Mouse (Mus musculus): ENCODE measurements around the gene Thrsp.

Thrsp gene

DNA sequence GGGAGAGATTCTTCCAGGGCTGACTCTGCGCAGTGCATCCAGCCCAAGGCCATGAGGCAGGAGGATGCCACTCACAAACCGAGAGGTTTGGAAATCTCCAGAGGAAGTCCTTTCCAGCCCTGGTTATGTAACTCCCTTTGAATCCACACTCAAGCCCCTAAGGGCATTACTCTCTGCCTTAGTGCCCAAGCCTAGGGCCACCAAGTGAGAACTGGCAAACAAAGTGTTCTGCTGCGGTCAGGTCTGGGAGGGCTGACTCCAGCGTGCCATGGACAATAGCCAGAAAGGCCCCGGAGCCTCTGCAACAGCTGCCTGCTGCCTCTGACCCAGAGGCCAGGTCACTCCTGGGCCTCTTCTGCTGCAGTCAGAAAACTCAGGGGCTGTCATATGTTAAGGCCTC, 1.2 kb upstream of the Thrsp start:
- no peak for DNase-seq (ENCODE audit: low spot score in 2 of 2)

DNA sequence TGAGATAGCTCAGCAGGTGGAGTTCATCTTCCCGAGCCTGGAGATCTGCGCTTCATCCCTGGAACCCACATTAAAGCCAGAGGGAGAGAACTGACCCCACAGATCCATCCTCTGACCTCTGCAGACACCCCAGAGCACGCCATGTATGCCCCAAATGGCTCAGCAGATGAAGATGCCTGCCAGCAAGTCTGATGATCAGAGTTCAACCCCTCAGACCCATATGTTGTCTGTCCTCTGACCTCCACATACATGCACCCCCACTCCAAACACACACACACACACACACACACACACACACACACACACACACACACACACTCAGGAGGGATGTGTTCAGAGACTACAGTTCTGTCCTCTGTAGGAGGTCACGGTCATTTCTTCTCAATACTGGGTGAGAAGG, 1.1 kb downstream of the Thrsp start:
- DNase-seq (ENCODE audit: low spot score in 2 of 2), result no peak

DNA sequence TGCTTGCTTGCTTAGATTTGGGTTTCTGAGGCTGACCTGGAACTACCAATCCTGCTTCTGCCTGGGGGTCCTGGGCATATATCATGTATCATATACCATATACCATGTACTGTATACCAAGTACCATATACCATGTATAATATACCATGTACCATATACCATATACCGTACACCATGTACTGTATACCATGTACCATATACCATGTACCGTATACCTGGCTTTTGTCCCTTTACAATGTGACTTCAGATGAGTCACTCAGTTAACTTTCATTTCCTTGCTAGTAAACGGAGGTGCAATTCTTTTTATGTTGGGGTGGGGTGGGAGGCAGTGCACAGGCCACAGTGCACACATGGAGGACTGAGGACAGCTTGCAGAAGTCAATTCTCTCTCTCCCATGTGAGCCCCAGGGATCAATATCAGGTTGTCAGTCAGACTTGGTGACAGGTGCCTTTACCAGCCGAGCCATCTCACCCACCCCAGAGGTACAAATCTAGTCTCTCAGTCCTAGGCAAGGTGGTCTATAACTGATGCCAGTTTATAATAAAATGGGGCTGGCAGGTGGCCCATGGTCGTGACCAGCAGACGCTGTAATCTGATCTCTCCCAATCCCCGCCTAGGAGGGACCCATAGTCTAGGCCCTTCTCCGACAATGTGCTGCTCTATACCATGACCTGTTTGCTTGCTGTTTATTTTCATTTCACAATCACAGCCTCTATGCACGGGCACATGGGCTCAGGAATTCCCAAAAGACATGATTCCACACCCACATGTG, 2.4 kb downstream of the Thrsp start:
- no peak for DNase-seq (ENCODE audit: low spot score in 2 of 2)

DNA sequence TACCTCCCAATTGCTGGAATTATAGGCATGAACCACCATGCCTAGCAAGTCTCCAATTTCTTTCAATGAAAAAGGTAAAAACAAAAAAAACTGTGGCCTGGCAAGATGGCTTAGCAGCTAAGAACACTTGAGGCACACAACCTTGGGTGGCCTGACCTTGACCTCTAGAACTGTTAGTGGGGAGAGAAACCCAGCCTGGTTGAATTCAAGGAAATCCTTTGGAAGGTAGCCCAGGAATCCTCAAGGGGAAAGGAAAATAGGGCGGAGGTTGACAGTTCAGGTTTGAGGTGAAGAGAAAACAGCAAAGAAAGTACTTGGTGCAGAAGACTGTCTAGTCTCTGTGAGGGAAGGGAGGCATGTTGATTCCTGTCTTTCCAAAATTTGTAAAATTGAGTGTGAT, 3.1 kb downstream of the Thrsp start:
- no peak for DNase-seq (ENCODE audit: low spot score in 2 of 2)

GRCm38 (mm10) chr7:97413981-97414380, 3.5 kb downstream of the Thrsp start:
- no peak for DNase-seq (ENCODE audit: low spot score in 2 of 2)

GRCm38 (mm10) chr7:97411575-97411974, 6.0 kb downstream of the Thrsp start:
- no peak for DNase-seq (ENCODE audit: low spot score in 2 of 2)

- no peak for DNase-seq (ENCODE audit: low spot score in 2 of 2)
Observed at GRCm38 (mm10) chr7:97411106-97411505, 6.4 kb downstream of the Thrsp start.

DNA sequence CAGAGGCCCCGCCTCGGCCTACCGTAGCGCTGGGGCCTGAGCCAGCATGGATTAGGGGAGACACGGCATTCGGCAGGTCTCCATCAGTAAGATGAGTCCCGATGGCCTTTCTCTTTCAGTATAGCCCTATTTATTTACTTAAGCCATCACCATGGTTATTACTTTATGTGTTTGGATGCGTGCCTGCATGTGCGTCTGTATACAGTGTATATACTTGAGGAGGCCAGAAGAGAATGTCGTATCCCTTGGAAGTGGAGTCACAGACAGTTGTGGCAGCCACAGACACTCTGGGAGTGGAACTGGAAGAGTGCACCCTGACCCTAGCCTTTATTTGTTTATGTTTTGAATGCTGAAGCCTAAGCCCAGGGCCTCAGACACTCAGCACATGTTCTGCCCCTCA, 10.4 kb downstream of the Thrsp start:
- DNase-seq (ENCODE audit: low spot score in 2 of 2), result no peak

DNA sequence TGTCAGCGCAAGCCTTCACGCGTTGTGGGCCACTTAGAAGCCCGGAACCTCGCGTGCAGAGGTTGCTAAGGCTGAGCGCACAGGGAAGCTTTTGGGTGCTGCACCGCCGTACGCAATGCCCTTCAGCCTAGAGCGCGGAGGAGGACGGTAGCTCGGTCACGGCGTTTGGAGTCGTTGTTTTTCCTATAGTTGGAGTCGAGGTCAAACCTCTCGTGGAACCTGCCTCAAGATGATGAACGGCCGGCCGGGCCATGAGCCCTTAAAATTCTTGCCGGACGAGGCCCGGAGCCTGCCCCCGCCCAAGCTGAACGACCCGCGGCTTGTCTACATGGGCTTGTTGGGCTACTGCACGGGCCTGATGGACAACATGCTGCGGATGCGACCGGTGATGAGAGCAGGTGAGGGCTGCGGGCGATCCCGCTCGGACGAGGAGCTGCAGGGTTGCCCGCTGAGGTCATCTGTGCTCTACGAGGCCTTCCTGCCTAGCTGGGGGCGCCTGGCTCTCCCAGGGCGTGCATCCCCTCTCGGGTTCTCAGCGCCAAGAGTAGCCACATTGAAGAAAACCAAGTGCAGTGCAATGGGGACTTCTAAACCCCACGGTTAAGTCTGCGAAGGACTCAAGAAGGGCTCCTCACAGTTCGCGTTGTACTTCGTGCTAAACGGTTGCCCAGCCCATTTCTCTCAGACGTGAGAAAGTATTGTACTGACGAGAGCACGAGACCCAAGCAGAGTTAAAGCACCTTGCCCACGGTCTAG, 17.4 kb downstream of the Thrsp start, which contains the start of gene Ndufc2:
Ndufc2 (plus strand) TSS at position 44 of the 756 bp plus-strand sequence.
- peak; percentile 57 to 65 for DNase-seq (ENCODE audit: low spot score in 2 of 2)

DNA sequence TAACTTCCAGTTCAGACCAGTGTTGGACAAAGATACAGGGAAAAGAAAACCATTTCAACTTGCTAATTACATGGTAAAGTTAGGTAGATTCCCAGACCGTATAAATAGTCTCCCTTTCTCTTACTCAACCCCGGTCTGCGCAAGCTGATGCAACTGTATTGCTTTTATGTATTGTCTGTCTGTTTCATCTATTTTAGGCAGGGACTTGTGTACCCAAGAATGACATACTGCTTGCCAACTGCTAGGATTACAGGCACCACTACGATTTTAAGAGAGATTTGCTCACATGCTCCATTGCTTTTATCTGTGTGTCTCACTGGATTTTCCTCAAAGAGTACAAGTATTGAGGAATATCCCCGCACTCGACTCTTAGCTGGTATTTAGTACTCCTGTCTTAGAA, 18.6 kb downstream of the Thrsp start:
- DNase-seq (ENCODE audit: low spot score in 2 of 2), result no peak

- DNase-seq (ENCODE audit: low spot score in 2 of 2), result no peak
Observed at GRCm38 (mm10) chr7:97394375-97394774, 23.2 kb downstream of the Thrsp start.

- DNase-seq (ENCODE audit: low spot score in 2 of 2), result no peak
Observed at GRCm38 (mm10) chr7:97392079-97392445, 25.5 kb downstream of the Thrsp start.

DNA sequence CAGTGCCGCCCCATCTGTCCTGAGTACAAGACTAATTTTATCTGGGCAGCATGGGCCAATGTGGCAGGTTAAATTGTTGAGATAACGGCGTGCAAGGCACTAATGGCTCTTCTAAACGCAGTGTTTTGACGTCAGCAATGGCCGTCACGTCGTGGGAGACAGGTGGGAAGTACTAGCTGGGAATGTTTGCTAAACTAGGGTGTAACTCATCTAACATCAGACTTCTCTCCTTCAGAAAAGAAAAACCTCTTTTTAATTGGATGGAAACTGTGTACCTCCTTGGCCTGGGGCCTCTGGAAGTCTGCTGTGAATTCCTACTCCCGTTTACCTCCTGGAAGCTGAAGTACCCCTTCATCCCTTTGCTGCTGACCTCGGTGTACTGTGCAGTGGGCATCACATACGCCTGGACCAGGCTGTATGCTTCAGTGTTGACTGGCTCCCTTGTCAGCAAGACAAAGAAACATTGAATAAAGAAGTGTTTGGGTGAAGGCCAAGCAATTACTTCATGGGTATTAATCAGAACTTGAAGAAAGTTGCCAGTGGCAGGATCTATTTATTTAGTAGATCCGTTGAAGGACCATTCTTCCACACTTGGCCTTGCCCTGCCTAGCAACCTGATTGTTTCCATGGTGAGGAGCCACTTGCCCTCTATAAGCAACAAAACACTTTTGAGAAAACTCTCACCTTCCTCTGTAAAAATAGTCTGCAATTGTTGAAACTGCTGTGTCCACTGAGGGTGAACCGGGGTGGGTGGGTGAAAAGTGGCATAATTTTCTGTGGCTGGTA, 26.0 kb downstream of the Thrsp start:
- no peak for DNase-seq (ENCODE audit: low spot score in 2 of 2)

DNA sequence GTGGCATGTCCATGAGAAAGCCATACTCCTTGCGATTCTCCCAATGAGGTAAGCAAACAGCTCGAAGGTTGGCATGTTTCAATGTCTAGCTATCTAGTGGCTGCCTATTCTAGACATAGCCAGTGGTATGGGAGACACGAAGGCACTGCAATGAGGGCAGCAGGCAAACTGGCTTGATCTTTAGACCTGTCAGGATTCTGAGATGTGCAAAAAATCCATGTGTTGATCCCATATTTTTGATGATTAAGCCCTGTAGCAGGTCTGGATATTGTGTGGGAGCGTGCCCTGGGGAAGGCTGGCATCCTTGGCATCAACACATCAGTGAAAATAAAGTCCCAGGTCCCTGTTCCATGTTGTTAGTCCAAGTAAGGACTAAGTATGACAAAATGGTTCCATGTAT, 29.0 kb downstream of the Thrsp start:
- no peak for DNase-seq (ENCODE audit: low spot score in 2 of 2)

DNA sequence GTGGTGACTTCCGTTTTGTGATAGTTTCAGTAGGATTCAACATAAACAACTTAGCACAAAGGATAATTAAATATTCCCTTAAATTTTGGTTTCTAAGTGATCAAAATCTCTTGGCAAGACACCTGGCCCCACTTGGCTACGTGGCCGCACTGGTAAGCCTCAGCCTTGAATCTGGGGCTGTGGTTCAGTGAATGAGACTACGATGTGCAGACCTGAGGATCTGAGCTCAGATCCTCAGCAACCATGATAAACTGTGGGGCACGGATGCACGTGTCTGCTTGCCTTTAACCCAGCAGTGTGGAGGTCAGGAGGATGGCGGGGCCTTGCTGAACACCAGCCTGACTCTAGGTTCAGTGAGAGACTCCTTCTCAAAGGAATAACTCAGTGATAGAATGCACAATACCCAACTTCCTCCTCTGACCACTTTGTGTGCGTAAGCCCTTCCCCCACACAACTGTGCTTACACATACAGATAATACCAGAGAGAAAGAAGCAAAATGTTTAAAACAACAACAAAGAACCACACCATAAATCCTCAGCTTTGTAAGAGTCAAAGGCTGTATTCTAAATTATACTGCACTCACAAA, 29.9 kb downstream of the Thrsp start:
- no peak for DNase-seq (ENCODE audit: low spot score in 2 of 2)

GRCm38 (mm10) chr7:97386806-97387370, 30.6 kb downstream of the Thrsp start:
- peak; percentile 52 to 64 for DNase-seq (ENCODE audit: low spot score in 2 of 2)

- DNase-seq (ENCODE audit: low spot score in 2 of 2), result no peak
Observed at GRCm38 (mm10) chr7:97386106-97386805, 31.3 kb downstream of the Thrsp start.

- DNase-seq (ENCODE audit: low spot score in 2 of 2), result no peak
Observed at GRCm38 (mm10) chr7:97383496-97384132, 33.9 kb downstream of the Thrsp start.

GRCm38 (mm10) chr7:97382661-97383060, 34.9 kb downstream of the Thrsp start:
- no peak for DNase-seq (ENCODE audit: low spot score in 2 of 2)

GRCm38 (mm10) chr7:97380500-97381123, 36.9 kb downstream of the Thrsp start:
- DNase-seq (ENCODE audit: low spot score in 2 of 2), result no peak
